Mouse (Mus musculus) kidney, adult 2 months (tissue): ENCODE measurements at regions not wholly inside any gene's neighbourhood (a gene's known extent, or its start where the extent isn't known, plus 50 kb on each side); places are given as distances from the start of the nearest gene placed in this dataset.

Experiments
- CTCF ChIP-seq: fragments of 200-500 bp; conservative IDR thresholded peaks from 2 replicates; pipeline ENCODE4 v1.5.1; 2011; ENCODE audit warnings: low read depth, mild to moderate bottlenecking, control low read depth, low read length, moderate library complexity, mixed read lengths; ENCODE audit not compliant: insufficient read depth, insufficient read length
- POLR2A ChIP-seq: fragments of 200-500 bp; IDR thresholded peaks from one replicate; pipeline ENCODE4 v1.6.1; 2011; ENCODE audit warnings: low read depth, low read length, control low read depth

DNA sequence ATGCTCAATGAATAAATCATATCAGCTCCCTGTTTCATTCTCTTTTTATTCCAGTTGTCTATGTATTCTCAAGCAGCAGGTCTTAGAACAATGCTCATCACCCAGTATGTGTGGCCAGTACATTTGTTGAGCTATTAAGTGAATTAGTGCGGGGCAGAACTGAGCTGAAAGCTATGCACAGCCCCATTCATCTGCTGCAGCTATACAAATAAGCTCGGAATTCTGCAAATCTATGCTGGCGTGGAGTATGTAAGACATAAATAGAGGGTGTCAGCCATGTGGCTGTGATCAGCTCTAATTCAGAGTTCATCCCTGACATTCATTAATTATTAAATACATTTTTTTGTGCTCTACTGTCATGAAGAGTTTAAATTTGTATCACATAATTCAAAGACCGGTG lies 786.1 kb upstream of the A1bg start:
- TF ChIP-seq CTCF: no peak
- no peak for TF ChIP-seq POLR2A
